Mouse (Mus musculus): ENCODE measurements around the gene 4933417A18Rik.
A peak's percentile ranks its signal among the peaks of the same experiment; 100 is the strongest.
"Not testable (repeated sequence)": the region's sequence is repeated elsewhere in the genome, so short reads cannot be mapped to it uniquely, and the experiment has no call there.

Gene 4933417A18Rik

GRCm38 (mm10) chr13:34973770-34974169 is 49.6 kb downstream of the 4933417A18Rik start:
- DNase-seq (ENCODE audit: low spot score in 2 of 2), result no peak

- DNase-seq (ENCODE audit: low spot score in 2 of 2), result no peak
Measured at GRCm38 (mm10) chr13:34976116-34976515, 51.9 kb downstream of the 4933417A18Rik start.

- no peak for DNase-seq (ENCODE audit: low spot score in 2 of 2)
Measured at GRCm38 (mm10) chr13:34977410-34977809, 53.2 kb downstream of the 4933417A18Rik start.

GRCm38 (mm10) chr13:34978635-34979034 is 54.4 kb downstream of the 4933417A18Rik start:
- not testable (repeated sequence) for DNase-seq (ENCODE audit: low spot score in 2 of 2)

DNA sequence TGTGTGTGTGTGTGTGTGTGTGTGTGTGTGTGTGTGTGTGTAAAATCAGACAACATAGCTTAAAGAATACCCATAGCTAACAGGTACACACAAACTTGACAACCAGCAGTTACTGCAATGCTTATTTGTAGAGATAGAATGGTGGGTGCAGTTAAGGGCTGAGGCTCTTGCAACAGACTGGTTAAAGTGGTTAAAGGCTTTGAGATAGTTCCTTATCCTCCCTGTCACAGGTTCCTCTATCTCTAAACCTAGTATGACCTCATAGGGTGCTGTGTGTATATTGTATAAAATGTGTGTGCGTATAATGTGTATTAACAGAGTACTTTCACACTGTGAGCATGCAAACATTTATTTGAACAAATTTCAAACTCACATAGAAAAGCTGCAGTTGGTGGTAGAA is 59.3 kb downstream of the 4933417A18Rik start:
- DNase-seq (ENCODE audit: low spot score in 2 of 2), result not testable (repeated sequence)

- DNase-seq (ENCODE audit: low spot score in 2 of 2), result no peak
Measured at GRCm38 (mm10) chr13:34991581-34992273, 67.5 kb downstream of the 4933417A18Rik start.

DNA sequence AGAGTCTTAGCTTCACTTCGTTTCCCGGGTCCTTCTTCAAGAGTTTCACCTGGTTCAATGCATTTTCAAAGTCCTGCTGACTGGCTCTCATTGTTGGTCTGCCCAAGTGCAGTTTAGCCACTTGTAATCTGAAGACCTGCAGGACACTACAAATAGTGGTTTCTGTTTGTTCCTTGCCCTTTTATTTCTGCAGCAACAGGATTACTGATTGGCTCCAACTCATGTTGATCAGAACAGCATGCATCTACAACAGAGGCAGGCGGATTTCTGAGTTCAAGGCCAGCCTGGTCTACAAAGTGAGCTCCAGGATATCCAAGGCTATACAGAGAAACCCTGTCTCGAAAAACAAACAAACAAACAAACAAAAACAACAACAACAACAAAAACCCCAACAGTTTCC is 68.9 kb downstream of the 4933417A18Rik start:
- no peak for DNase-seq (ENCODE audit: low spot score in 2 of 2)

GRCm38 (mm10) chr13:34993595-34993982 is 69.4 kb downstream of the 4933417A18Rik start:
- DNase-seq (ENCODE audit: low spot score in 2 of 2), result no peak

DNA sequence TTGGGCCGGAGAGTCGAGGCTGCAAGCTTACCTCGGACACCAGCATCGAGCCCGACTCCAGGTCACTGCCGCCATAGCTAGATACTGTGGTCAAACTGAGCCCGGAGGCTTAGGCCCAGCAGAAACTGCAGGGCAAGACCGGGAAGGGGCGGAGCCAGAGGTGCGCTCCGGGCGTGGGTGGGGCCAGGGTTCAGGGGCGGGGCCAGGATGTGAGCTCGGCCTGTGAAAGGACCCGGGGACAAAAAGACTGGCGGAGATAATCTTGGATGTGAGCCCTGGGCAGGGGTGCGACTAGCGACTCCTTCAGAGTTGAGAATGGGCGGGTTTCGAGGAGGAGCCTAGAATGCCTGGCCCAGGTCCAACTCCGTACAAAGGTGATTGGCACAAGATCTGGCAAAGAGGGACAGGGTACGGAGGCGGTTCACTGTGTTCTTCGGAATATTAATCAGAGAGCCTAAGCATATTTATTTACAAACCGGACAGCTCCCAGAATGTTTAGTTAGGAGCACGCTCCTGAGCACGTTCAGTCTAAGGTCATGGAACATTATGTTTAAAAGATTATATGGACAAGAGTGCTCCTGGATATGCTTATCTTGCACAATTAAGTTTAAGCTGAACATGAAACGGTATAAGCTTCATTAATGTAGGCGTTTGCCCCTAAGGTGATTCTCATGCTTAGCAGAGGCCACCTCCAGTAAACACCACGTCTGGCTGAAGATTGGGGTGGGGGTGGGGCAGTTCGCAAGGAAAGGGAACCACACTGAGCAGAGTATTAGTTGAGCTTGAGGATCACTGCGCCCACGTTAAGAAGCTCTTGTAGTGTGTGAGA is 70.0 kb downstream of the 4933417A18Rik start:
- peak; percentile 88 to 92 for DNase-seq (ENCODE audit: low spot score in 2 of 2)

- no peak for DNase-seq (ENCODE audit: low spot score in 2 of 2)
Measured at GRCm38 (mm10) chr13:34995925-34996324, 71.7 kb downstream of the 4933417A18Rik start.
